Mouse (Mus musculus) skeletal muscle tissue, postnatal 0 days (tissue): Measurements from ENCODE around the gene Vmn1r149. TPM values are rescaled to one million over a fixed set of nuclear protein-coding genes. Genes with fewer than 3 reads are reported as not detected.

Experiments
- polyA plus RNA-seq: library from polyadenylated mRNA; unstranded; fragments of >200 nt; fragmentation: Nextera tagmentation; extraction: Ambion mirVana; gene quantifications from 2 replicates; pipeline ENCODE4 v1.2.1, GENCODE M21; 2015

Vmn1r149 gene
- polyA plus RNA-seq = not detected in 2 replicates

DNA sequence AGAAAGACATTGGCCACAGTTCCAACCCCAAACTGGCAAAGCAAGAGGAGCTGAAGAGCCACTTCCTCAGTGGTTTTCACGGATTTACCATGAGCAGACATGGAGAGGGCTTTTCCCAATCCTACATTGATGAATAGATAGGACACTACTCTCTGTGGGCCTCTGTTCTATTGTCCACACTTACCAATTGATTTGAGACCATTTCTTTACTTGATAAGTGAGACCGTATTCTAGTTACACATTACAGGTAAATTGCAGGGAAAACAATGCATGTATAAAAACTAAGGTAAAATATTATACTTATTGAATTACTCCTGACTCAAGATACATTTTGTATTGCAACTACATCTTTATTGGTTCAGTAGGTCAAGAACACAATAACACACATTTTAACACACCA is at the start of gene Vmn1r149:
Gene Vmn1r149, minus strand, starts transcription at position 101 of the 400 bp plus-strand sequence.

DNA sequence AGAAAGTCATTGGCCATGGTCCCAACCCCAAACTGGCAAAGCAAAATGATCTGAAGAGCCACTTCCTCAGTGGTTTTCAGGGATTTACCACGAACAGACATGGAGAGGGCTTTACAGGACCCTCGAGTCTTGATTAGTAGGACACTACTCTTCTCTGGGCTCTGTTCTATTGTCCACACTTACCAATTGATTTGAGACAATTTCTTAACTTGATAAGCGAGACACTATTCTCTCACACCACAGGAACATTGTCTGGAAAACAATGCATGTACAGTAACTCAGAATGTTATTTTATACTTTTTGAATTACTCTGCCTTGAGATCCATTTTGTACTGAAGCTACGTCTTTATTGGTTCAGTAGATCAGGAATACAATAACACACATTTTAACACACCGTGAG is 25.9 kb upstream of the Vmn1r149 start, which contains the start of gene Gm10665:
Gene Gm10665, minus strand, starts transcription at position 101 of the 400 bp plus-strand sequence.

DNA sequence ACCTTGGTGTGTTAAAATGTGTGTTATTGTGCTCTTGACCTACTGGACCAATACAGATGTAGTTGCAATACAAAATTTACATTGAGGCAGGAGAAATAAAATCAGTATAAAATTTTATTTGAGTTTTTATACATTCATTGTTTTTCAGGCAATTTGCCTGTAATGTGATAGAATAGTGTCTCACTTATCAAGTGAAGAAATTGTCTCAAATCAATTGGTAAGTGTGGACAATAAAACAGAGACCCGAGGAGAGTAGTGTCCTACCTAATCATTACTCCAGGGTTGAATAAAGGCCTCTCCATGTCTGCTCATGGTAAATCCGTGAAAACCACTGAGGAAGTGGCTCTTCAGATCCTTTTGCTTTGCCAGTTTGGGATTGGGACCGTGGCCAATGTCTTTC is 24.7 kb downstream of the Vmn1r149 start, which contains the start of gene Vmn1r148:
Gene Vmn1r148, plus strand, starts transcription at position 301 of the 400 bp plus-strand sequence.

Other genes with a start within 250 kb of the Vmn1r149 start
- not detected in 2 replicates for gene Vmn1r143, start 248.9 kb downstream of the Vmn1r149 start, polyA plus RNA-seq
- not detected in 2 replicates for gene Gm8653, start 237.0 kb downstream of the Vmn1r149 start, polyA plus RNA-seq
- gene Gm8453, start 208.7 kb downstream of the Vmn1r149 start, polyA plus RNA-seq = not detected in 2 replicates
- not detected in 2 replicates for gene Gm4187, start 108.5 kb downstream of the Vmn1r149 start, polyA plus RNA-seq
- gene Gm8660, start 67.2 kb downstream of the Vmn1r149 start, polyA plus RNA-seq = not detected in 2 replicates
- not detected in 2 replicates for gene Vmn1r148, start 24.6 kb downstream of the Vmn1r149 start, polyA plus RNA-seq
- gene Gm10665, start 25.8 kb upstream of the Vmn1r149 start, polyA plus RNA-seq = not detected in 2 replicates
- gene Vmn1r151, start 61.4 kb upstream of the Vmn1r149 start, polyA plus RNA-seq = not detected in 2 replicates
- not detected in 2 replicates for gene Vmn1r152, start 84.7 kb upstream of the Vmn1r149 start, polyA plus RNA-seq
- not detected in 2 replicates for gene Gm8677, start 96.7 kb upstream of the Vmn1r149 start, polyA plus RNA-seq
- not detected in 2 replicates for gene Gm4201, start 127.1 kb upstream of the Vmn1r149 start, polyA plus RNA-seq
- not detected in 2 replicates for gene Gm4565, start 149.9 kb upstream of the Vmn1r149 start, polyA plus RNA-seq
- gene Vmn1r155, start 219.8 kb upstream of the Vmn1r149 start, polyA plus RNA-seq = not detected in 2 replicates